Mouse (Mus musculus): Measurements from ENCODE around the gene Gadl1. TPM values are rescaled to one million over a fixed set of nuclear protein-coding genes. Genes with fewer than 3 reads are reported as not detected.

Gene Gadl1
- polyA plus RNA-seq, 1 experiment, result not detected

DNA sequence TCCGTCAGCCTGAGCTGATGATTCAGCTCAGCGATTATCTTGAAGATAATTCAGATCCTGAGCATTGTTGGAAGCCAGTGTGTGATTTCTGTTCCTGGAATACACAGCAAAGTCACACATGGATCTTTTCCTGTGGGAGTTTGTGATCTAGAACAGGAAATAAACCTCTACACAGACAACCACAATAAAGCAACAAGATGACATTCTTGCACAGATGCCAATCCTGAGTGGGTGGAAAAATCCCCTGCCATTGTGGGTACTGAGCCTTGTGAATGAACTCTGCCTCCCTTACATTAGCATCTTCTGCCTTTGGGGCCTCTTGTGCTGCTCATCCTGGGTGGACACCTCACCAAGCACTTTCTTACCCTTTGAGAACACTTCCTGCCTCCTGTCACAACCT lies 22.5 kb downstream of the Gadl1 start:
- TF ChIP-seq CTCF (IDR thresholded peaks at IDR 0.05; ENCODE audit: insufficient read depth, low read depth, low read length), result no peak
- no peak for TF ChIP-seq POLR2A (IDR thresholded peaks at IDR 0.05; ENCODE audit: insufficient read depth, low read depth, low read length)
- WGBS, result 57% methylated on average over 2 of the region's 2 CpGs
- H3K4me3 ChIP-seq (ENCODE audit: insufficient read depth, low read depth, low read length), result no peak overlapping the region
- peaks cover 14% of the 10 kb centered on the region for H3K4me1 ChIP-seq (ENCODE audit: control insufficient read depth, insufficient read depth, low read length)
- no peak overlapping the region for H3K27ac ChIP-seq (ENCODE audit: insufficient read depth, low read depth, low read length)

DNA sequence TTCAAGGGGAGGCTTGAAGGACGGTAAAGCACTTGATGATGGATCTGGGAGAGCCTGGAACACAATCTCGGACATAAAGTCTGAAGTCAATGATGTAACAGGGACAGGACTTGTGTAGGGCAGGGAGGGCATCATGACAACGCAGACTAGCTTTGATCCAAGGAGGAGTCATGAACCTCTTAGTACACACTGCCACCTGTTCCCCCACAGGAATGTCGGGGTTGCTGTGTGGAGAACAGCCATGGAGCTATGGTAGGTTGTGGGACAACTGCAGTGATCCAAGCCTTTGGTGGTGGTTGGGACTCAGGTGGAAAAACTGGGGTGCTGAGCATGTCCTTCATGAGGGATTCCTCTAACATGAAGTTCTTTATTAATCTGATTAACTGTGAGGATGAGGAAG lies 23.5 kb downstream of the Gadl1 start:
- TF ChIP-seq CTCF (IDR thresholded peaks at IDR 0.05; ENCODE audit: insufficient read depth, low read depth, low read length) (no peak), POLR2A (IDR thresholded peaks at IDR 0.05; ENCODE audit: insufficient read depth, low read depth, low read length) (no peak)
- Histone ChIP-seq H3K4me3 (ENCODE audit: insufficient read depth, low read depth, low read length) (no peak overlapping the region), H3K4me1 (ENCODE audit: control insufficient read depth, insufficient read depth, low read length) (peaks cover 14% of the 10 kb centered on the region), H3K27ac (ENCODE audit: insufficient read depth, low read depth, low read length) (no peak overlapping the region)
- WGBS, result 94% methylated on average over 4 of the region's 4 CpGs

GRCm38 (mm10) chr9:115933243-115933964 lies 24.1 kb downstream of the Gadl1 start:
- TF ChIP-seq POLR2A (IDR thresholded peaks at IDR 0.05; ENCODE audit: insufficient read depth, low read depth, low read length) (no peak), CTCF (IDR thresholded peaks at IDR 0.05; ENCODE audit: insufficient read depth, low read depth, low read length) (no peak)
- Histone ChIP-seq H3K4me3 (ENCODE audit: insufficient read depth, low read depth, low read length) (no peak overlapping the region), H3K27ac (ENCODE audit: insufficient read depth, low read depth, low read length) (no peak overlapping the region), H3K4me1 (ENCODE audit: control insufficient read depth, insufficient read depth, low read length) (peaks cover 14% of the 10 kb centered on the region)
- 21% methylated on average over 7 of the region's 7 CpGs for WGBS

DNA sequence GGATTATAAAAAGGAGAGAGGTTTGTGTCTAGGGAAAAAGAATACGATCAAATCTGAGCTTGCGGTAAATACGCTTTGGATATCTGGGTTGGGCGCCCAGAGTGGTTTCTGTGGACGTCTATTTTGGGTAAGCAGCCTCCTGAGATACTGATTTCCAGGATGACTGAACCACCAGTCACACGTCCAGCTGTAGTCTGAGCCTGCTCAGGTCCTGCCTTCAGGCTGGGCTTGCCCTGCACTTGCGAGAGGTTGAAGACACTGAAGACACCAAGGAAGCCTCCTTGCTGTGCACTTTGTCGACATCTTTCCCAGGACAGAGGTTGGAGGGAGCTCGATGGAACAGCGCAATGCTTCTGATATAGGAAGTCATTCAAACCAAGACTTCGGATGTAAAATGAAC lies 25.0 kb downstream of the Gadl1 start:
- TF ChIP-seq POLR2A (IDR thresholded peaks at IDR 0.05; ENCODE audit: insufficient read depth, low read depth, low read length), result no peak
- TF ChIP-seq CTCF (IDR thresholded peaks at IDR 0.05; ENCODE audit: insufficient read depth, low read depth, low read length), result no peak
- Histone ChIP-seq H3K4me1 (ENCODE audit: control insufficient read depth, insufficient read depth, low read length) (peaks cover 14% of the 10 kb centered on the region), H3K4me3 (ENCODE audit: insufficient read depth, low read depth, low read length) (no peak overlapping the region), H3K27ac (ENCODE audit: insufficient read depth, low read depth, low read length) (no peak overlapping the region)
- 92% methylated on average over 11 of the region's 11 CpGs for WGBS

GRCm38 (mm10) chr9:115936350-115936749 lies 27.1 kb downstream of the Gadl1 start:
- H3K27ac ChIP-seq (ENCODE audit: insufficient read depth, low read depth, low read length), result no peak overlapping the region
- H3K4me1 ChIP-seq (ENCODE audit: control insufficient read depth, insufficient read depth, low read length), result peaks cover 11% of the 10 kb centered on the region
- WGBS, result 58% methylated on average over 2 of the region's 2 CpGs
- no peak overlapping the region for H3K4me3 ChIP-seq (ENCODE audit: insufficient read depth, low read depth, low read length)
- TF ChIP-seq CTCF (IDR thresholded peaks at IDR 0.05; ENCODE audit: insufficient read depth, low read depth, low read length) (no peak), POLR2A (IDR thresholded peaks at IDR 0.05; ENCODE audit: insufficient read depth, low read depth, low read length) (no peak)

DNA sequence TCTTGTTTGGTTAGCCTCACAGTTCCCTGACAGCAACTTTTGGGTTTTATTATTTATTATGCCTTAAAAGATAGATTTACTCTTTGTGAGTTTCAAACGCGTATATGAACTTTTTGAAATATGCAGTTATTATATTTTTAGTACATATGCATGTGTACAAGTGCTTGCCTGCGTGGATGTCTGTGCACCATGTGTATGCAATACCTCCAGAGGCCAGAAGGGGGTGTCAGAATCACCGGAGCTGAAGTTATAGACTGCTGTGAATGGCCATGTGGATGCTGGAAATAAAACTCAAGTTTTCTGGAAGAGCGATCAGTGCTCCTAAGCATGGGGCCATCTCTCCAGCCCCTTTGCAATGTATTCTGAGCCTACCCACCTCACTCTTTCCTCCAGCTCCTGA lies 28.7 kb downstream of the Gadl1 start:
- Histone ChIP-seq H3K27ac (ENCODE audit: insufficient read depth, low read depth, low read length) (no peak overlapping the region), H3K4me1 (ENCODE audit: control insufficient read depth, insufficient read depth, low read length) (peaks cover 6% of the 10 kb centered on the region), H3K4me3 (ENCODE audit: insufficient read depth, low read depth, low read length) (no peak overlapping the region)
- 96% methylated on average over 5 of the region's 5 CpGs for WGBS
- TF ChIP-seq CTCF (IDR thresholded peaks at IDR 0.05; ENCODE audit: insufficient read depth, low read depth, low read length), result no peak
- no peak for TF ChIP-seq POLR2A (IDR thresholded peaks at IDR 0.05; ENCODE audit: insufficient read depth, low read depth, low read length)

GRCm38 (mm10) chr9:115939420-115939819 lies 30.2 kb downstream of the Gadl1 start:
- no peak overlapping the region for H3K27ac ChIP-seq (ENCODE audit: insufficient read depth, low read depth, low read length)
- H3K4me1 ChIP-seq (ENCODE audit: control insufficient read depth, insufficient read depth, low read length), result no peaks in the 10 kb centered on the region
- H3K4me3 ChIP-seq (ENCODE audit: insufficient read depth, low read depth, low read length), result no peak overlapping the region
- WGBS, result 89% methylated on average over 3 of the region's 3 CpGs
- TF ChIP-seq CTCF (IDR thresholded peaks at IDR 0.05; ENCODE audit: insufficient read depth, low read depth, low read length) (no peak), POLR2A (IDR thresholded peaks at IDR 0.05; ENCODE audit: insufficient read depth, low read depth, low read length) (no peak)

DNA sequence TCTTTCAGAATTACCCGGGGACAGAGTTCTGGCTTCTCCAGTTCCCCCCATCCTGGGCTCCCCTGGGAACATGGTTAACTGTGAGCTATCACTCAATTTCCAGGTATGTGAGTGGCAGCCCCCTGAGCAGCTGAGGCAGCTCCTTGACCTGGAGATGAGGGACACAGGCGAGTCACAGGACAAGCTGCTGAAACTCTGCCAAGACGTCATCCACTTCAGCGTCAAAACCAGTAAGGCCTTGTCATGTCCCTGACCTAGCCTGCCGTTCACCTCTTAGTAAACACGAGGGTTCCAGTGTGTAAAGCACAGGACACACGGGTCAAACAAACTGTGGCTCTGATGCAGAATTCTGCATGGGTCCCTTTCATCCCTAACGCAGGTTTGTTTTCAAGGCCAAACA lies 31.9 kb downstream of the Gadl1 start:
- H3K27ac ChIP-seq (ENCODE audit: insufficient read depth, low read depth, low read length), result no peak overlapping the region
- WGBS, result 88% methylated on average over 8 of the region's 8 CpGs
- TF ChIP-seq CTCF (IDR thresholded peaks at IDR 0.05; ENCODE audit: insufficient read depth, low read depth, low read length), result no peak
- TF ChIP-seq POLR2A (IDR thresholded peaks at IDR 0.05; ENCODE audit: insufficient read depth, low read depth, low read length), result no peak
- H3K4me3 ChIP-seq (ENCODE audit: insufficient read depth, low read depth, low read length), result no peak overlapping the region
- no peaks in the 10 kb centered on the region for H3K4me1 ChIP-seq (ENCODE audit: control insufficient read depth, insufficient read depth, low read length)

- 54% methylated on average over 4 of the region's 4 CpGs for WGBS
- Histone ChIP-seq H3K4me3 (ENCODE audit: insufficient read depth, low read depth, low read length) (no peak overlapping the region), H3K4me1 (ENCODE audit: control insufficient read depth, insufficient read depth, low read length) (no peaks in the 10 kb centered on the region), H3K27ac (ENCODE audit: insufficient read depth, low read depth, low read length) (no peak overlapping the region)
- TF ChIP-seq CTCF (IDR thresholded peaks at IDR 0.05; ENCODE audit: insufficient read depth, low read depth, low read length) (no peak), POLR2A (IDR thresholded peaks at IDR 0.05; ENCODE audit: insufficient read depth, low read depth, low read length) (no peak)
These were observed 33.2 kb downstream of the Gadl1 start for GRCm38 (mm10) chr9:115942486-115942885.
